Mouse (Mus musculus) monocyte, adult 2 months (primary cell): ENCODE results near the gene Ube2o.

ENCODE experiments used
- DNase-seq, 2 experiments: peaks; one replicate each; pipeline ENCODE4 v3.0.0; 2022; ENCODE audit warnings: low spot score in 2 of 2, low read depth in 1 of 2

The Ube2o gene

DNA sequence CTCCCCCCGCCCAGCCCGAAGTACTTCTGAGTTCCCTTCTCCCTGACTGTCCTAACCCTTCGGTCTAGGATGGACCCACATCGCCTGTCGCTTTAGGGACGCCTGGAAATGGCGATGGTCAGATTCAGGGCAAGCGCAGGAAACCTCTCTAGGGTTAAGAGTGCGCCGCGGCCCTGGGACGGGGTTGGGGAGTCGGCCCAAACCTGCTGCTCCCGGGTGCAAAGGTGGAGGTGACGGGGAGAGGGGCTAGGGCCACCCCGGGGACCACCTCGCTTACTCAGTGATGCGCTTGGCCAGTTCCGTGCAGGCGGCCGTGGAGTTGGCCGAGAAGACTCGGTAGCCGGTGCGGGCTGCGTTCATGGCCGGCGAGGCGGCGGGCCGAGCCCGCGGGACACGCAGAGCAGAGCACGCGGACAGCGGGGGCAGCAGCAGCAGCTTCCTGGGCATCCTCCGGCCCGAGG lies 91.4 kb downstream of the Ube2o start:
- no peak for DNase-seq

DNA sequence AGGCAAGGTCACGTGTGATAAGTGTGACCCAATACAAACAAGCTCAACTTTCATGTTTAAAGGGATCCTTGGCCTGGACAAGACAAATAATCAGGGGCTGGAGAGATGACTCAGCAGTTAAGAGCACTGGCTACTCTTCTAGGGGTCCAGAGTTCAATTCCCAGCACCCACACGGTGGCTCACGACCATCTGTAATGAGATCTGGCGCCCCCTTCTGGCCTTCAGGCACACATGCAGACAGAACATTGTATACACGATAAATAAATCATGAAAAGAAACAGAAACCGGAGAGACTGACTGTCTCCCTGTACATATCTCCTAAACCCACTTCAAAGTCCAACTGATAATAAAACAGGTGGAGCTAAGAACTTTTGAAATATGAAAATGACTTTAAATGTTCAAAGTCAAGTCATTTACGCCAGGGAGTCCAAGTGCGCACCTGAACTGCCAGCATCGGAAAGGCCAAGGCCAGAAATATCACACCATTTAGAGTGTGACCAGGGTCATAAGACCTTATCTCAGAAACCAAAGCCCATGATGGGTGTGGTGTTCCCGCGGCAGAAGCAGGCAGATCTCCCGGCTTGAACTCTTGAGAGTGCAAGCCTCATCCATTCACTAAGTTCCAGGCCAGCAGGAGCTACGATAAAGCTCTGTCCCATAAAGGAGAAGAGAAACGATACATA lies 92.4 kb downstream of the Ube2o start:
- DNase-seq = no peak

DNA sequence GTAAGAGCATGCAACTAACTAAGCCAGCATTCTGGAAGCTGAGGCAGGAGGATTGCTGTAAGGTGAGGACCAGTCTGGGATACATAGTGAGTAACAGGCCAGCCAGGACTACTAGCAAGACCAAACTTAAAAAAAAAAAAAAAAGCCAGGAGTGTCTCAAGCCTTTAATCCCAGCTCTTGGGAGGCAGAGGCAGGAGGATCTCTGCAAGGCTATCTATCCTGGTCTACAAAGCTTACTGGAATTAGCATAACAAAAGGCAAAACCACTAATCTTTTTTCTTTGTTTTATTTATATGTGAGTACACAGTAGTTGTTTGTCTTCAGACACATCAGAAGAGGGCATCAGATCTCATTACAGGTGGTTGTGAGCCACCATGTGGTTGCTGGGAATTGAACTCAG lies 93.0 kb downstream of the Ube2o start:
- DNase-seq = no peak
